In the genomic region with DNA sequence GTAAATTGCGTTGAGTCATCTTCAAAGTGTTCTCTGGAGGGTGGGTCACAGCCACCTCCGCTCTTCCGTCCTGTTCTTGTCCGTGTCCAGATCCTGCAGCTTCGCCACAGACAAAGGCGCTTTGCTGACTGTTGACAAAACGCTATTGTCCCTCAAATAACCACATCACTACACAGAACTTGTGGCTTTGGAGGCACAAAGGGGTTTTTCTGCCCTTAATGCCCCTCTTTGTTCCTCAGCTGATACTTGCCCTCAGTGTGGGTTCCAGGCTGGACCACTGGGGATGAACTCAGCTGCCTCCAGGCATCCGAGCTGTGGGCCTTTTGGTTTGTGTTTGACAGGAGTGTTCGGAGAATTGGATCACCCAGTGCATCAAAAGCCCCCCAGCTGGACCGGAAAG, we compare ENCODE assay signal across 23 mouse cellular contexts. TPM values are rescaled to one million over a fixed set of nuclear protein-coding genes. Genes with fewer than 3 reads are reported as not detected.
DNase-seq lines count a peak whose midpoint lies in the region; TF ChIP-seq lines count a peak whose summit lies in the region.
"Had no signal": no experiment of that assay in that cellular context is flagged by ENCODE, and none has a peak within 500 bp of the region (broad histone marks: within the 10 kb centered on the region; RNA-seq: fewer than 3 reads in every experiment).

No protein-coding gene starts in this region.

- no peak overlapping the region for H3K4me3 ChIP-seq in left cerebral cortex, adult 2 months
- no peak overlapping the region for H3K4me3 ChIP-seq in cortical plate, adult 2 months (ENCODE audit: insufficient read depth, low read length)
- H3K4me3 ChIP-seq: embryonic facial prominence, embryonic 12.5 days; embryonic facial prominence, embryonic 15.5 days; heart, embryonic 12.5 days; heart, embryonic 15.5 days; hindbrain, embryonic 10.5 days; hindbrain, embryonic 13.5 days had no signal

- intact Hi-C loops in left cerebral cortex, adult 2 months (cut with DNase I), result no loop called here
- intact Hi-C loops in left cerebral cortex, postnatal 36 days (cut with DNase I), result no loop called here

- no peak for TF ChIP-seq POLR2A in cortical plate, adult 2 months (IDR thresholded peaks at IDR 0.05; ENCODE audit: extremely low read depth, insufficient read depth, low read length)

- H3K4me1 ChIP-seq in cortical plate, adult 2 months (ENCODE audit: control insufficient read depth, insufficient read depth, low read length), result peaks cover 1% of the 10 kb centered on the region; the same call in 1 of the 2 replicates

- H3K27ac ChIP-seq in left cerebral cortex, adult 2 months, result peak overlapping the region; percentile 66; the same call in 1 of the 2 replicates
- H3K27ac ChIP-seq in cortical plate, adult 2 months (ENCODE audit: insufficient read depth, low read length), result peak overlapping the region; percentile 17; the same call in 1 of the 2 replicates
- H3K27ac ChIP-seq: embryonic facial prominence, embryonic 12.5 days; embryonic facial prominence, embryonic 15.5 days; heart, embryonic 15.5 days; hindbrain, embryonic 10.5 days; hindbrain, embryonic 13.5 days had no signal

- DNase-seq in layer of hippocampus, adult 11-12 months (ENCODE audit: low spot score), result peak; percentile 45
- DNase-seq in layer of hippocampus, postnatal 36 days, result no peak
- DNase-seq in left cerebral cortex, adult 2 months (ENCODE audit: extremely low spot score in 1 of 2, low spot score in 2 of 2), result no peak
- DNase-seq in left cerebral cortex, postnatal 36 days (ENCODE audit: low spot score in 2 of 2), result no peak
- no peak for DNase-seq in kidney, postnatal 14 days
- DNase-seq: adrenal gland, adult 2 months; adrenal gland, postnatal 14 days; cerebellum, adult 9-10 months; cerebellum, postnatal 14 days; forebrain, postnatal 0 days; gastrocnemius, postnatal 25 days; heart, adult 18-20 months; heart, postnatal 10 days; heart, postnatal 36 days had no signal

- TF ChIP-seq CTCF in left cerebral cortex, adult 2 months (IDR thresholded peaks at IDR 0.05), result no peak
- TF ChIP-seq CTCF in cortical plate, adult 2 months (IDR thresholded peaks at IDR 0.05; ENCODE audit: extremely low read depth, insufficient read depth, low read length), result no peak

RNA-seq across cellular contexts. Expression of a gene that starts 3.6 kb away (rescaled TPM):
- 1 to 10 TPM; 5.7 to 7.9 TPM for total RNA-seq in layer of hippocampus, postnatal 36 days (2021)
- total RNA-seq in left cerebral cortex, adult 2 months (2021), result 1 to 10 TPM; 4.8 to 5.0 TPM
- total RNA-seq in left cerebral cortex, postnatal 36 days (2021), result 1 to 10 TPM; 5.6 to 6.3 TPM
- 12.2 and 15.4 TPM in 2 replicates for polyA plus RNA-seq in cortical plate, adult 2 months (2012; rRNA removed)
- total RNA-seq: MEL had no signal
- polyA plus RNA-seq: CD4-positive, CD25-positive, alpha-beta regulatory T cell, adult 4 months; heart, embryonic 12.5 days had no signal

RNA-seq across cellular contexts. Expression of a gene that starts 18.3 kb away (rescaled TPM):
- 1 to 10 TPM; 2.4 to 2.5 TPM for total RNA-seq in layer of hippocampus, postnatal 36 days (2021)
- total RNA-seq in left cerebral cortex, adult 2 months (2021), result 1 to 10 TPM in 1 of 2 experiments, under 1 TPM in 1; 1.00 to 1.4 TPM
- total RNA-seq in left cerebral cortex, postnatal 36 days (2021), result under 1 TPM; 0.44 to 0.66 TPM
- 0.25 and 0.42 TPM in 2 replicates for polyA plus RNA-seq in cortical plate, adult 2 months (2012; rRNA removed)
- total RNA-seq: MEL had no signal

RNA-seq across cellular contexts. Expression of a gene that starts 53.3 kb away (rescaled TPM):
- 10 to 100 TPM; 12.5 to 13.6 TPM for total RNA-seq in layer of hippocampus, postnatal 36 days (2021)
- total RNA-seq in left cerebral cortex, adult 2 months (2021), result 10 to 100 TPM; 12.6 to 14.5 TPM
- total RNA-seq in left cerebral cortex, postnatal 36 days (2021), result 10 to 100 TPM; 10.7 to 12.7 TPM
- polyA plus RNA-seq in cortical plate, adult 2 months (2012; rRNA removed), result 17.4 and 19.4 TPM in 2 replicates
